Mouse (Mus musculus) stomach, postnatal 0 days (tissue): ENCODE results near the gene Fam76b.

ENCODE experiments used
- CTCF ChIP-seq: IDR thresholded peaks from 2 replicates; pipeline ENCODE4 v1.5.1; 2016; ENCODE audit warnings: antibody characterized with exemption, low read depth, mild to moderate bottlenecking, moderate library complexity
- EP300 ChIP-seq: optimal IDR thresholded peaks from 2 replicates; pipeline ENCODE3; 2016; ENCODE audit warnings: antibody characterized with exemption

- TF ChIP-seq CTCF (no peak), EP300 (no peak)
These were observed 9.2 kb downstream of the Fam76b start for GRCm38 (mm10) chr9:13836726-13837125.
